In genomic region chr7:84355619-84356570, GRCm38 (mm10) we compare ENCODE assay signal across 8 mouse cellular contexts. TPM values are rescaled to one million over a fixed set of nuclear protein-coding genes. Genes with fewer than 3 reads are reported as not detected.
DNase-seq lines count a peak whose midpoint lies in the region; ATAC-seq lines count a peak whose summit lies in the region.

No protein-coding gene starts in this region.

- no peaks in the 10 kb centered on the region for H3K4me1 ChIP-seq in heart, embryonic 12.5 days (replicated peaks)
- peaks cover 3% of the 10 kb centered on the region; the same call in 1 of the 2 replicates for H3K4me1 ChIP-seq in hindbrain, embryonic 13.5 days (replicated peaks)

- H3K4me2 ChIP-seq in heart, embryonic 12.5 days = no peak overlapping the region
- no peak overlapping the region for H3K4me2 ChIP-seq in hindbrain, embryonic 13.5 days

- 0 out of 2 replicates have a peak, but pooled peaks cover 2% of the 10 kb centered on the region for H3K27me3 ChIP-seq in heart, embryonic 12.5 days (replicated peaks)
- no peaks in the 10 kb centered on the region for H3K27me3 ChIP-seq in hindbrain, embryonic 13.5 days

- no peak overlapping the region for H3K27ac ChIP-seq in heart, embryonic 12.5 days (ENCODE audit: poor library complexity, severe bottlenecking)
- H3K27ac ChIP-seq in hindbrain, embryonic 13.5 days = peak overlapping the region; percentile 46; the same call in 1 of the 2 replicates

- H3K36me3 ChIP-seq in heart, embryonic 12.5 days = no peaks in the 10 kb centered on the region
- peaks cover 50% of the 10 kb centered on the region for H3K36me3 ChIP-seq in hindbrain, embryonic 13.5 days

- no peaks in the 10 kb centered on the region for H3K9me3 ChIP-seq in heart, embryonic 12.5 days (replicated peaks)
- no peaks in the 10 kb centered on the region for H3K9me3 ChIP-seq in hindbrain, embryonic 13.5 days

- ATAC-seq in heart, embryonic 12.5 days (ENCODE audit: insufficient number of reproducible peaks, low FRiP score) = no peak
- ATAC-seq in hindbrain, embryonic 13.5 days (ENCODE audit: low FRiP score) = peak; percentile 53

- no peak overlapping the region for H3K4me3 ChIP-seq in heart, embryonic 12.5 days
- H3K4me3 ChIP-seq in hindbrain, embryonic 13.5 days = no peak overlapping the region

- H3K9ac ChIP-seq in heart, embryonic 12.5 days = no peak overlapping the region
- H3K9ac ChIP-seq in hindbrain, embryonic 13.5 days = no peak overlapping the region

- WGBS in heart, embryonic 12.5 days = 63% methylated on average over 10 of the region's 10 CpGs
- WGBS in hindbrain, embryonic 13.5 days = 72% methylated on average over 10 of the region's 10 CpGs

- peak; percentile 25 to 54 for DNase-seq in heart, adult 18-20 months
- DNase-seq in adrenal gland, adult 2 months = peak; percentile 70
- peak; percentile 72 for DNase-seq in embryo, embryonic 10.5 days (ENCODE audit: low spot score)
- peak; percentile 83 for DNase-seq in layer of hippocampus, adult 9-10 months (ENCODE audit: low spot score)
- peak; percentile 82 for DNase-seq in lung, postnatal 36 days
- DNase-seq in right cerebral cortex, postnatal 14 days = peak; percentile 62

RNA-seq across cellular contexts. Expression of gene Arnt2, which starts 54.1 kb away (rescaled TPM):
- total RNA-seq in heart, adult 18-20 months (2021) = 1 to 10 TPM in 1 of 2 experiments, under 1 TPM in 1; 0.40 to 1.4 TPM
- 4.4 and 5.3 TPM in 2 replicates for polyA plus RNA-seq in heart, embryonic 12.5 days (2016; fragmentation: Nextera tagmentation; extraction: Ambion mirVana)
- 10 to 100 TPM; 27.2 to 40.0 TPM for total RNA-seq in adrenal gland, adult 2 months (2021)
- 18.5 and 20.2 TPM in 2 replicates for polyA plus RNA-seq in adrenal gland, adult 2 months (2012; rRNA removed)
- polyA plus RNA-seq in hindbrain, embryonic 13.5 days (2015; fragmentation: Nextera tagmentation; extraction: Ambion mirVana) = 60.3 and 64.8 TPM in 2 replicates
